Mouse (Mus musculus) spleen, embryonic (tissue): ENCODE results near the gene Schip1.

Source experiments
- CTCF ChIA-PET: fragments of 350-600 bp; sonication (Branson Sonifier 250); formaldehyde crosslinking; loops from one replicate; lab custom pipeline; 2022; lab: Charles Lee

Schip1 gene

DNA sequence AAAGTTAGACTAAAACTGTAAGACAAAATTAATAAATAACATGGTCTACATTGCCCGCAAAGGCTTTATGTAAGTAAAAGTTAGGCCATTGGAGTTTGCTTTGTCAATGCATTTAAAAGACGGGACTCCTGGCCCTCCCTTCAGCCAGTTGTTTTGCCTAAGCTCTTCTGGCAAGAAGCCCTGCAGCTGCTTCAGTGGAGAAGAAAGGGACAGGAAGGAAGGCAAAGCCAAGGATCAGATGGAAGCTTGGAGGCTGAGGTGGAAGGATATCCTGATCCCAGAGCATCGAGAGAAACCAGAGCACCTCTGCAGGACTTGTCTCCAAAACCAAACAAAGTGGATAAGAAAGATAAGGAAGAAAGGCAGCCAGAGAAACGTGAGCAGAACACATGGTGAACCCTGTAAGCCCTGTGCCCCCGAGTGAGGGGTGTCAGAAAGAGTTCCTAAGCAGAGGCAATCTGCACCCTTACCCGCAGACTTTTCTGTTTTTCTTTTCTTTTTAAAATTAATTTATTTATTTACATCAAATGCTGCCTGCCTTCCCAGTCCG lies 442.2 kb downstream of the Schip1 start:
- CTCF ChIA-PET = no interaction called here

DNA sequence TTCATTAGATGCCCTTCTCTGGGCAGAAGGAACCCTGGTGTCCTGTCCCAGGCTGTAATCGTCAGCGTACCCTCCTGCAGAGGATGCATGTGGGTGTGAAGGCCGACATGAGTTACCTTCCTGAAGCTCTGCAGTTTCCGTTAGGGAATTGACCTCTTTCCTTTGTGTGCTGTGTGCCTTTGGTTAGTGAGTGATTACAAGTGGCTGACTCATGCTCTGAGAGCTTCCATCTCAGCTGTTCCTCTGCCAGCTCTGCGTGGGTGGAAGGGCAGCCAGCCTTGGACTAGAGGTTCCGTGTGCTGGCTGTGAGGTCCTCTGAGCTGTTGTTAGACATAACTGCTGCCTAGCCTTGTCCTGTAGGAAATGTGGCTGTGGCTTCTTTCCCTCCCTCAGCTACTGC lies 444.0 kb downstream of the Schip1 start:
- CTCF ChIA-PET = interaction anchor here (0.6 kb wide), 1 partner anchor 943 kb away, joined by 9 read pairs; no protein-coding TSS in a partner anchor

DNA sequence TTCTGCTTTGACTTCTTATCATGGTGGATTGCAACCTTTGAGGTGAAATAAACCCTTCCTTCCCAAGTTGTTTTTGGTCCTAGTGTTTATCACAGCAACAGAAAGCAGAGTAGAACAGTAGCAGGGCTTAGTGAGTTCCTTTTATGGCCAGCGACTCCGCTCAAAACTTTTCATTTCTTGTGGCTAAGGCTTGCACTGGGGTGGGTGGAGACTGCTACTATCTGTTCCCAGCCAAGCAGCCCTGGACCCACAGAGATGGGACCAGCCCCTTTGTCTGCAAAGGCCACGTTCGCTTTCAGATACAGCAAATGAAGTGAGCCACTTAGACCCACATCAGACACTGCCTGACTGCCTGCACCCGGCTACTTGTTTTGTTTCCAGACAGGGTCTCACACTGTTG lies 446.3 kb downstream of the Schip1 start:
- CTCF ChIA-PET = no interaction called here

DNA sequence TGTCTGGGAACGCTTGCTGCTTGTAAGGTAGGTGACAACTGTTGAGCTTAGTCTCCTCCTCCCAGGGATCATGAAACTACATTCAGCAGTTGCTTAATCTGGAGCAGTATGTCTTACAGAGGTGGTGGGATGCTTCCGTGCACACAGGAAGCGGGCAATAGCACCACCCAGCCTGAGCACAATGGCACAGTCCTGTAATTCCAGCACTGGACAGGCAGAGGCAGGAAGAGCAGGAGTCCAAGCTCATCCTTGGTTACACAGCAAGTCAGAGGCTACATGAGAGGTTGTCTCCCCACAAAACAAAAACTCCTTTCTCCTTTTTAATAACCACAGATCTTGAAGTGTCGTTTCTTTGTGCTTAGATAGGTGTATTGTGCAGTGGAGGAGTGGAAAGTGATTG lies 447.1 kb downstream of the Schip1 start:
- CTCF ChIA-PET = no interaction called here

DNA sequence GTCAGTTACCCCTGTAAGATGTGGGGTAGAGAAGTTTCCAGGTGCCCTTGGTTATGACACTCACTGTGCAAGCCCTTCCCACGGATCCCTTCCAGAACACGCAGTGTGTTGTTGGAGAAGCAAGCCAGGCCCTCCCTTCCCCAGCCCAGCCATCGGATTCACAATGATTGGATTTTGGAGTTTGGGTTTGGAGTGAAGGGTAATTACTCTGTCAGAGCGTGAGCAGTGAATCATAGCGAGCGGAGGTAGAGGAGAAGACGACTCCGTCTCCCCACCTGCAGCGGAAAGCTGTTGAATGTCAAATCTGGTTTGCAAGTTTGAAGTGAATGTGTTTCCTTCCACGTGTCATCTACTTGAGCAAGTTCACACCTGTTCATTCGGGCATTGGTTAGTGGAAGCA lies 447.7 kb downstream of the Schip1 start:
- CTCF ChIA-PET = no interaction called here

DNA sequence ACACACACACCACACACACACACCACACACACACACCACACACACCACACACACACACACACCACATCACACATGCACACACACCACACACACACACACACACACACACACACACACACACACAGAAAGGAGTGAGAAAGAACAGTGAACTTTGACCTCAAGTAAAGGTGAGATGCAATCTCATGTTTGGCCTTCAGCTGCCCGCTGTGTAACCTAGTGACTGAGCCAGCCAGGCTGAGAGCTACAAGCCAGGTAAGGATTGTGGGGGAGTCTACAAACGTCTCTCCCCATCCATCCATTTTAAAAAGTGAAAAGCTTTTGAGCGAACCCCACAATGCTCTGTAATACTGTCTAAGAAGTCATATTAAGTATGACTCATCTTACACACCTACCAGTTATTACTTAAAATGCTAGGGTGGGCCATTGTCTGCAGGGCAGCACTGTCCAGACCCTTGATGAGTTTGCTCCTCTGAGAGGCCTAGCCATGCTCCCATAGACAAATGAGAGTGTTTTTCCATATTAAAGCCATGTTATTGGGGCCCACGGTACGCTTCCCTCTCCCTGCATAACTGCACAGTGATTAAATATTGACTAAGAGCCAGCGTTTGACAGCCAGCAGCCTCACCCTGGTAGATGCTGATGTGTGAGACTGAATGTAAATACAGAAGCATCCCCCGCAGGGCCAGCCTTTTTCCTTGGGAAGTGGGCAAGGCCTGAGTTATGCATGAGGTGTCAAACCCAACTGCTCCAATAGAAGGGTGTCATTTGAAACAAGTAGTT lies 448.9 kb downstream of the Schip1 start:
- CTCF ChIA-PET = no interaction called here

DNA sequence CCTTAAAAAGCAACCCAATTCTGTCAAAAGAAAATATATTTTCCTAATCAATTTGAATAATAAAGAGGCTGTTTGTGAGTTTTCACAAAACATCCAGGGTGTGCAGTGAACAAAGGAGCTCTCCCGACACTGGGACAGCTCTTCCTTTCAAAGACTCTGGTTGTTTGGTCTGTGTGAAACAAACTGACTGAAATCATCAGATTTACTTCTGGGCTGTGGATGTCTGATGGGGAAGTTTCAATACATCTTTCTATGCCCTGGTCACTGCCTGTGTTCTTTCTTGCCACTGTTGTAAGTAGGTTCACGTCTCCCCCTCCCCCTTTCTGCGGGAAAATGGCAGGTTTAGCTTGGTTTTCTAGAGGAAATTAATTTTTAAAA lies 449.5 kb downstream of the Schip1 start:
- CTCF ChIA-PET = no interaction called here

DNA sequence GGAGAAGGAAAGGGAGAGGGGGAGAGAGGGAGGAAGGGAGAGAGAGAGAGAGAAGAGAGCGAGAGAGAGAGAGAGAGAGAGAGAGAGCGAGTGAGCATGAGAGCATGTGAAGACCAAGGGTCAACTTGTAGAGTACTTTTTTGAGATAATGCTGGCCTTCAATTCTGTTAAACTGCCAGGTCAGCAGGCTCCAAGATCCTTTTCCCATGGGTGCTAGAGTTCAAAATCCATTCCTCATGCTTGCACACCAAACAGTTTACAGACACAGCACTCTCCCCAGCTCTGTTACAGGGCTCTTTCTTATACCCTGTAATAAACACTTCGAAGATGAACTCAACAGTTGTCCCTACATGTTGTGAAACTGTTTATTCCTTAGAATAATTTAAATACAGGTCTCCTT lies 450.1 kb downstream of the Schip1 start:
- CTCF ChIA-PET = no interaction called here

DNA sequence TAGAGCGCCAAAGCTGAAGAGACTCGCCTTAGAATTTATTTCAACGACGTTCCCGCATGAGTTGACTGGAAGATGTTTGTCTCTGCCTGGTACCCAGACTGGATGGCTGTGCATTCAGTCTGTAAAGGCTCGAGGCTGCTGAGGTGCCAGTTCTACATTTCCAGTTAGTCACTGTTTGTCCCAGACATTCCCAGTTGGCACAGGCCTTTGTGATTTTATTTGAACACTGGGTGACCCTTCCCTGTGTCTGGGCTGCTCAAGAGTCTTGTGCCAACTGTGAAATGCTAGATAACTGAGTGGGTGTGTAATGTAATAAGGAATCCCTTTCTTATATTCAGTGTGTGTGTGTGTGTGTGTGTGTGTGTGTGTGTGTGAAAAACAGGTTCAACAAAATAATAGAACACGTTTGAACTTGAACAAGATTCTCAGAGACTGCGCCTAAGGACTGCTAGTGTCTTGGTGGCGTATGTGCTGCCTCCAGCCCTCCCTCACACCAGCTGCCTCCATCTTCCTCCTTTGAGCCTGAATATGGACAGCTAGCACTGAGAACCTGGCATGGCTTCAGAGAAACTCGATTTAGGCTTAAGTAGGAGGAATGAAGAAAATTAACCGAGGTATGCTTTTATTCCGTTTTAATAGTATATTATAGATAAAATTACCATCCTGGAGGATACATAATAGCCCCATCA lies 451.9 kb downstream of the Schip1 start:
- CTCF ChIA-PET = no interaction called here

DNA sequence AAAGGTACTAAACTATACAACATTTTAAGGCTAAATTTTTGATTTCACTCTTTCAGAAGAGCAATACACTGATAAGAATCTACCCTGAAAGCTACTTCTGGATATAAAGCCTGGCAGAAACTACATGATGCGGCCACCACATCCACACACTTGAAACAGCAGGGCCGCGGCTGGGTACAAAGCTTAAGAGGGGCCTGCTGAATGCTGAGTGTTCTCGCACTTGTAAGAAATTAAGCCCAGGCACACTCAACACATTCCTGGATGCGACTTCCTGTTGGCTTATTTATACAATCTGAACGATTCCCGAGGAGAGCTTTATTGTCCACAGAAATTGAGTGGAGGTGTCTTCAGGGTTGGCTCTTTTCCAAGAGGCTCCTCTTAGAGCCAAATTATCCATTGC lies 452.6 kb downstream of the Schip1 start:
- CTCF ChIA-PET = no interaction called here

DNA sequence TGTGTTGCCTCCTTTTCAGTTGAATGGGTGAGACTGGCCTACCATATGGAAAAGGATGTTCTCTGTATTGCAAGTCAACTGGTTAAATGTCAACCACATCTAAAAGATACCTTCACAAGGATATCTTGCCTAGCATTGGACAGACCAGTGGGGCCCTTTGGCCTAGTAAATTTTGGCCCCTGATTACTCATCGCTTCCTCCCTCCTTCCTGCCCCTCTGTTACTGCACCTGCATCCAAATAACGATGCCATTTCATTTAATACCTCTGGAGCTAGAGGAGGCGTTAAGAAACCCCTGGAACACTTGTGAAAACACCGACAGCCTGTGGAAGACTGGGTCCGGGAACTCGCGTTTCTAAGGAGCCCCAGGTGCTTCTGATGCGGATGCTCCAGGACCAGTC lies 453.4 kb downstream of the Schip1 start:
- CTCF ChIA-PET = no interaction called here

DNA sequence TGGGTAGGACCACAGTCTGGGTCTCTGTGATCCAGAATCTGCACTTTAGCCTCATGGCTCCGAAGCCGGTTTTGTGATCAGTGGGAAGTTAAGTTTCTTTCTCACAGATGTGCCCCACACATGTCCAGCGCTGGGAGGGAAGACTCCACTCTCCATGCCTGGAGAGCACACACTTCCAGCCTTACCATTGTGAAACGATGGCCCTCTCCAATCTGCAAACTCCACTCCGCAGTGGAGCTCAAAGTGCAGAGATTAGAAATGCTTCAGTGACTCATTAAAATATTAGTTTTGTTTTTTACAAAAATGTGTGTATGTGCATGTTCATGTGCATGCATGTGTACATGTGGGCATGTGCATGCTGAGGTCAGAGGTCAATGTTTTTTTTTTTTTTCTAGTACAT lies 454.0 kb downstream of the Schip1 start:
- CTCF ChIA-PET = no interaction called here

DNA sequence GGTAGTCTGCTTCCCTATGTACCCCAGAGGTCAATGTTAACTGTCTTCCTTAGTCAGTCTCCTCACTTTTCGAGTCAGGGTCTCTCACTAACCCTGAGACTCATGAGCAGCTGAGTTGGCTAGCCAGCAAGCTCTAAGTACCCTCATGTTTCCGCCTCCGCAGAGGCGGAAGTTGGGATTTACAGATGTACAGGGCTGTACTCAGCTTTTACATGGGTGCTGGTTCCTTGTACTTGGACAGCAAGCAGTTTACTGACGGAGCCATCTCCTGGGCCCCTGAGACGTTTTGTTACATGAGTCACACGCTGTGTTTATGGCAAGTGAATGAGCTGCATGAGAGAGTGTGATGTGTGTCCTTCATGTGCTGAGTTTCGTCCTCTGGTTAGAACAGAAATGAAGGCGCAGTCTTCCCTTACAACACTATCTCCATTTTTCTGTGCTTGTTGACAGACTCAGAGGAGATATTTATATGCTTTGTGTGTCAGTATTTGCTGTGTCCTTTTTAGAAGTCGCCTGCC lies 460.8 kb downstream of the Schip1 start:
- CTCF ChIA-PET = no interaction called here

DNA sequence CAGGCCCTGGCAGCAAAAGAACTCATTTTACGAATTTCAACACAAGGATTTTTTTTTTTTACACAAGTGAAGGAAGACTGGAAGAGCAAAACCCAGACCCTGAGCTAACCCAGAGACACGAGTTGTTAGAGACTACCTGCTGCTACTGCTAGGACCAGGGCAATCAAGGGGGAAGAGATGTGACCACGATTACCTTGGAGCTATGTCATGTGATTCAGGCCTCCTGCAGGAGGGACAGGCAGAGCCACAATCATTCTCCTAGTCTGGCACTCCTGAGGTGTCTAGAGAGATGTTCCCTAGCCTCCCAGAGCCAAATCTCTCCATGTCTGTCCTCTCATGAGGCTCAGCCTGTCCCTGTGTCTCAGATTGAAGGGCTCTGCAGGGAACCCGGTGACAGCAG lies 461.8 kb downstream of the Schip1 start:
- CTCF ChIA-PET = no interaction called here

DNA sequence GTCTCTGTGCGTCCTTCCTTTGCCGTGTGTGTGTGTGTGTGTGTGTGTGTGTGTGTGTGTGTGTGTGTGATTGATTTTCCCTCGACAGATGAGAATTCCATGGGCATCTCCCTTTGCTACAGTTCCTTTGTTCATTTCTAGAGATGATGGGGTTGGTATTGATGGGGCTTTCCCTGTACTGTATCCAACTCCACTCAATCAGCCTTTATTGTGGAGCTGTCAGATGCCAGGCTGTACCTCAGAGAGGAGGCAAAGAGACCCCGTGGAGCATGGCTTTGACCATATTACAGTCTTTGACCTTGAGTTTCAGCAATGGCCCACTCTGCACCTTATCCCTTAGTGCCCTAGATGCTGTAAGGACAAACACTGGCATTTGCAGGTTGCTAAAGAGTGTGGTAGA lies 462.6 kb downstream of the Schip1 start:
- CTCF ChIA-PET = no interaction called here

DNA sequence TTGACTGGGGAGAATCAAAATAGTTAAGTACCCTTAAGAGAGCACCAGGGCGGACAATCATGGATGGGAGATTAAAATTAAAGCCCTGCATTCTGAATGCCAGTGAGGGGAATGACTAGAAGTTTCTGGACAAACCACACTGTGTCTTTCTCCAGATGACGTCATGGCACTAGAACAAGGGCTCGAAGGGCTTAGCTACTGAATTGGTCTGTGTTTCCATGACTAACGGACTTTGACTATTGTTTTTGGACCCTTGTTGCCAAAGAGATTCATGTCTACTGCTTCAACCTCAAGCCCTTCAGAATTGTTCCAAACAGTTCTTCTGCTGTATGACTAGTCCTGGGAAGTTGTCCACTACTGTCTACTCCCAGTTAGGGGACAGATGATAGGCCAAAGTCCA lies 467.3 kb downstream of the Schip1 start:
- CTCF ChIA-PET = no interaction called here

DNA sequence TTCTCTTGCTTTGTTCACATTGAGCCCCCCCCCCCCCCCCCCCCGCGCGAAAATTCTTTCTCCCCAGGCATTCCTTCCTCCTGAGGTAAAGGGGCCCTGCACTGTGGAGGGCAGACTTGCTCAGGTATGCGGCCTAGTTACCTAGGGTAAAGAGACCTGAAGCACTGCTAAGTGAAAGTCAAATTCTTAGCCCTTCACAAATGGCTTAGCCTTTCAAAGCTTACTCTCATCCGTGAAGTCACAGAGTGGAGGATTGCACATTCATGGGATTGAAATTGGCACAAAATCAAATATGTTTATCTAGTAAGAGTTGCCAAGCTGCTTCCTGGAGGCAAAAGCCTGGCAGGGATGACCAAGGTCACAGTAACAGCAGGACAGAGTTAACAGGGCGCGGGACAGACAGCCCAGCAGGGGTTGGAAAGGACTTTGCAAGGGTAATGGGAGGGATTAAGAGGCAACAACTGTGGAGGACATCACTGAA lies 470.0 kb downstream of the Schip1 start:
- CTCF ChIA-PET = no interaction called here

DNA sequence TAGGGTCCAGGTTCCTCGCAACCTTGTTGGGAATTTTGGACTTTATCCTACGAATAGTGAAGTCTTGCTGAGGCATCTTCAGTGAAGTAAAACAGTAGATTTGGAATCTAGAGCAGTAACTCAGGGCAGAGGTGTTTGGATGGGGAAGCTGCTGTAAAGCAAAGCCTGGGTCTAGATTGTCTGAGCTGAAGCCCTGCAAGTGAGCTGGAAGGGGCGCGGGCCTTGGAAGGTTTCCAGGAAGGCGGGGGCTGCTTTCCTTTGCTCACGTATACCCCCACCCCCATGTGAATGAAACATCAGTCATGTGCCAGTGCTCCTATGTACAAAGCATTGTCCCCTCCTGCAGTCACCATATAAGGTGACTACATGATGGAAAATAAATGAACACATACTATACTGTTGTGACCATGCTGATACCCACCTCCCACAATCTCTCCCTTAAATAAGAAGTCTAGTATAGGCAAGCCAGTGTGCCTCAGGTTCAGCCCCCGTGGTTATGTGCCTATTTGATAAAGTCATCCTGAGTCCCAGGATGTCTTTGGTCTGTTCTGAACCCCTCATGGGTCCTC lies 470.6 kb downstream of the Schip1 start:
- CTCF ChIA-PET = no interaction called here

DNA sequence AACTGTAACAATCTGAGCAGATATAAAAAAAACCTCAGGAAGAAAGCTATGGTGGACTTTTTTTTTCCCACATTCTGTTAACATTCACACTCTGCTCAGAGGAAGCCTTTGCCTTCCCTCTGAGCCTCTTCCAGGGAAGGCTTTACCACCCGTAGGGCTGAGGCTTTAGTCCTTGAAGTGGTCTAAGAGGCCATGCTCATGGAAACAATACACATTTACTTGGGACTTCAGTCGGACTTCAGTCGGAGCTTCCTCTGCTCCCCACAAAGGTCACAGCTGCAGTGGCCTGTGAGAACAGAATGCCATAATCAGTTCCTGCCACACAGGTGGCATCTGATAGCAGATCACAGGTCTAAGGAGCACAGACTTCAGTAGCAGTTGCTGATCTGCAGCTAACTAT lies 471.5 kb downstream of the Schip1 start:
- CTCF ChIA-PET = no interaction called here

DNA sequence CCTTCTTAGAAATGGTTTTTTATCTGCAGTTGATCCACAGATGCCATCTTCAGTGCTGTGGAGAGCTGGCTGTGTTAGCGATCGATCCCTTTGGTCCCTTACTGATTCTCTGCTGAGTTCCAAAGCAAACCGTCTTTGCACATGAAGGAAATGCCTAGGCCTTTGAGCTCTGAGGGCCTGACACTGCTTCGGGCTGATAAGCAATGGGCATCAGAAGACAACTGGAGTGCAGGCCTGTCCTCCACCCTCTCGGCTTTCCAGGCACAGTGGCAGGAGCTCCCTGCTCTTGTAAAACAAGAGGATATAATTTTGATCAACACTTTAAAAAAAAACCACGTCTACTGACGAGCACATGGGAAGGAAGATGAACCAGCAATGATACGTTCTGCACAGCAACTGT lies 477.1 kb downstream of the Schip1 start:
- CTCF ChIA-PET = interaction anchor here (0.6 kb wide), 1 partner anchor 13 kb away, joined by 4 read pairs; no protein-coding TSS in a partner anchor

DNA sequence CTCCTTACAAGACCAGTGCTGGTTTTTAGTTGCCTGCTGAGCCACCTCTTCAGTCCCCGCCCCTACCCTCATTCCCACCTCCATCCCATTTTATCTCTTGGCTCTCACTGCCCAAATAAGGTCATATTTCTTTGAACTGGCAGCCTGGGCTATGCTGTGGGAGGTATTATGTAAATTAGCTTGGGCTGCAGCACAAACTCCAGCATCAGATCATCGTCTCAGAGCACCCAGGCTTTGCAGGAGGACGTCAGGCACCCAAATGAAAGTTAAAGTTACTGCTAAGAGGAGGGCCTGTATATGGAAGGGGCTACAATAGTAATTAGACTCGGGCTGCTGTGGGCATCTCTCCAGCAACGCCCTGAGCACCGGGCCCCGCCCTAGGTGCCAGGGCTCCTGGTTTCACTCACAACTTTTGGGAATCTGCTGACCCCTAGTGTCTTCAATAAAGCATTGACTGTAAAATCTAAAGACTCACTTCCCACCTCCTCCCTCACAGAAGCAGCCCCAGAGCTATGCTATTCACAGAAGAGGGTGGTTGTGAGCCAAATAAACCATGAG lies 478.4 kb downstream of the Schip1 start:
- CTCF ChIA-PET = no interaction called here

DNA sequence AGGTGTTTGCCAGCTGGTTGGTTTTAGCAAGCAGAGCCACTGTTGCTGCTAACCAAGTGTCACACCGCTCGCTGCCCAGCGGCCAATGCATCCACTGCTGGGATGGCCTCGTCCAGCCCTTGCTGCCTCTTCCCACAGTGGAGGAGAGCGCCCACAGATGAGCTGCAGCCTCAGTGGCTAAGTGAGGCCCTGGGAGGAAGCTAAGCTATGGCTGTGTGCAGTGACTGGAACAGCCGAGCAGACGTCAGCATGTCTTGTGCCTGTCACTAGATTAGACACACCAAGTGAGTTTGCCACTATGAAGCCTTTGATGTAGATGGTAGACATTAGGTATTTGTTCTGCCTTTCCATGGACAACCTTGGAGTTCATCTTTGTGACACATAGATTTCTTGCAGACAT lies 480.2 kb downstream of the Schip1 start:
- CTCF ChIA-PET = no interaction called here
